Mouse (Mus musculus): ENCODE data around the gene Ndufv3. TPM values are rescaled to one million over a fixed set of nuclear protein-coding genes. Genes with fewer than 3 reads are reported as not detected.

Ndufv3 gene
- 100 to 1,000 TPM; 101 to 102 TPM for total RNA-seq (2023)

GRCm38 (mm10) chr17:31519946-31520838, at the start of gene Ndufv3, which contains the start of gene Wdr4:
Gene Ndufv3, plus strand, starts transcription at chr17:31520115.
Gene Wdr4, minus strand, starts transcription at chr17:31519980.

GRCm38 (mm10) chr17:31564015-31564857, 44.3 kb downstream of the Ndufv3 start, which contains the start of gene Pknox1:
Gene Pknox1, plus strand, starts transcription at chr17:31564734.

Other genes starting within 250 kb of the Ndufv3 start
- gene Rsph1, start 242.7 kb upstream of the Ndufv3 start, total RNA-seq (2023), result 1 to 10 TPM; 2.8 to 4.0 TPM
- 10 to 100 TPM; 25.4 to 35.6 TPM for gene Slc37a1, start 233.3 kb upstream of the Ndufv3 start, total RNA-seq (2023)
- not detected for gene Pde9a, start 133.9 kb upstream of the Ndufv3 start, total RNA-seq (2023)
- gene Wdr4, start 135 bp upstream of the Ndufv3 start, total RNA-seq (2023), result 10 to 100 TPM in 1 of 2 experiments, 1 to 10 TPM in 1; 8.4 to 10.2 TPM
- gene Pknox1, start 44.6 kb downstream of the Ndufv3 start, total RNA-seq (2023), result 10 to 100 TPM; 65.7 to 71.0 TPM
- gene Cbs, start 117.1 kb downstream of the Ndufv3 start, total RNA-seq (2023), result under 1 TPM; 0.53 to 0.59 TPM
- gene U2af1, start 138.8 kb downstream of the Ndufv3 start, total RNA-seq (2023), result 100 to 1,000 TPM; 176 to 196 TPM
- not detected for gene Cryaa, start 157.7 kb downstream of the Ndufv3 start, total RNA-seq (2023)